Mouse (Mus musculus) adrenal gland, postnatal 25 days (tissue): ENCODE measurements at regions not wholly inside any gene's neighbourhood (a gene's known extent, or its start where the extent isn't known, plus 50 kb on each side); places are given as distances from the start of the nearest gene placed in this dataset.

ENCODE experiments used
- DNase-seq: peaks from one replicate; pipeline ENCODE4 v3.0.0; 2021; ENCODE audit warnings: mixed read lengths

DNA sequence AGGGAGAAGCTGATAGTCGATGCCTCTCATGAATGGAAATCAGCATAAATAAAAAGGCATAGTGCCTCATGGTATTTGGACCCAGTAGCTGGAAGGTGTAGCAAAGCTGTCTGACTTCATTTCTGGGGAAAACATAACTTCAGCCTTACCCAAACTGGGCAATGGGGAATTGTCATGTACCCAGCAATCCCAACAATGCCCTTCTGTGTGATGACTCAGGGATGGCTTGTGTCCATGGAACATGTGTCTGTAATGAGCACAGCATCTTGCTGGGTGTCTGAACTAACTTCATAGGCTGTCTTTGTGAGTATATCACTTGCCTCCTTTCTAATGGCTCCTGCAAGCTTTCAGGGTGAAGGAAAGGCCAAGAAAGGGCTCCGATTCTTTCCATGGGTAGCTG is 140.3 kb downstream of the Bod1 start:
- DNase-seq: no peak

DNA sequence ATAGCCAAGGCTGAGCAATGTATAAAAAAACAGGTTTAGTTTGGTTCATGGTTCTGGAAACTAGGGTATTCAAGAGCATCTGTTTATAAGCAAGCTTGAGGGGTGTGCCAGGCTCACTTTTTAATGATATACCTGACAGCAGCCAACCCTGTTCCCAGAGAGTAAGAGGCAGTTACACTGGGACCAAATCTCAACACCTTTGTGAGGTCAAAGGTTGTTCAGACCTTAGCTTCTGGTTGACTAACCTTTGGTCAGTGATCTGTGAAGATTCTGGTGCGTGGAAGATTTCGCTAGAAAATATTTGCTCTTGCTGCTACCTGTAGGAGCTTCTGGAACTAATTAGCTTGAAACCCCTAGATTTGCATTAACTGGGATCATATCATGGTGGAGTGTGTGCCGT is 140.8 kb downstream of the Bod1 start:
- no peak for DNase-seq

DNA sequence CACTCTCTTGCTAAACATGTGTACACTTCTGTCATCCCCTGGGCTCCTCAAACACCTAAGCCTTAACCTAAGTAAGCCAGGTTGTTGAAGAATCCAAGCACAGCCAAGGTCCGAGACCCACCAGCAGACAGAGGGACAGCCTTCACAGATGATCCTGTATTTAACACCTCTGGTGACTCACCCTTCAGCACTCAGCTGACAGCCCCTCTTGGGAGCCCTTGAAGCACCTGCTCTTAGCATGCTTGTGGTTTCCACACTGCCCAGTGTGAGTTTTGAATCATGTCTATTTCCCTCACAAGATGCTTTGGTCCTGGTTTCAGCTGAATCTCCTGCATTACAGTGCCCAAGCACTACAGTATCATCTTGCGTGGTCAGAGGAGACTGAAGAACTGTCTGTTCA is 142.0 kb downstream of the Bod1 start:
- DNase-seq: no peak

DNA sequence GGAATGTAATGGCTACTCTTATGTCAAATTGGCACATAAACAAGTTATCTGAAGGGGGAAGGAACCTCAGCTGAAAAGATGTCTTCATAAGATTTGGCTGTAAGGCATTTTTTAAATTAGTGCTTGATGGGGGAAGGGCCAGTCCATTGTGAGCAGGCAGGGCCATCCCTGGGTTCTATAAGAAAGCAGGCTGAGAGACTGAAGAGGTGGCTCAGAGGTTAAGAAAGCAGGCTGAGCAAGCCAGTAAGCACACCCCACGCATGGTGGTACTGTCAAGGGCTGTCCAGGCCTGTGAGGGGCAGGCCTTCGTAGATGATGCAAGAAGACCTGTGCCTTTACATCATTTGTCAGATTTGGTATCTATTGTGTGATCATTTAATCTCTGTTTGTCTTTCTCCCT is 147.0 kb downstream of the Bod1 start:
- DNase-seq: no peak

DNA sequence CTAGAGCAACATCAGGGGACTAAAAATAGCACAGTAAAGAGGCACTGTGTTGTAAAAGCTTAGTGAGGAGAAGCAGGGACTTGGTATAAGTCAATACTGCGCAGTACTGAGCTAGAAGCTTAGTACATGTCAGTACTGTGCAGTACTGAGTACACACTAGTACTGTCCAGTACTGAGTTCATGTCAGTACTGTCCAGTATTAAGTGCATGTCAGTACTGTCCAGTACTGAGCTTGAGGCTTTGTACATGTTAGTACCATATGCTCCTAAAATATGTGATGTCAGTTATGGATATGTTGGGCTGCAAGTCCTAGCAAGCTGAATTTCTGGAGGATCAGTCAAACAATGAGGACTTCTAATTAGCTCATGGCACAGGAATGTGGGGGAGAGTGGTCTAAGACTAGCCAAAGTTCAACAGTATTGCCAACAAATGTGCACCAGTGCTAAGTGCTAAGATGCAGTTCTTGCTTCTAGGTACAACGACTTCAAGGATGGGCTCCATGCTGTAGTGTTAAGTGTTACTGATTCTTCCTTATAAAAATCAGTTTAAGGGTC is 147.5 kb downstream of the Bod1 start:
- no peak for DNase-seq

DNA sequence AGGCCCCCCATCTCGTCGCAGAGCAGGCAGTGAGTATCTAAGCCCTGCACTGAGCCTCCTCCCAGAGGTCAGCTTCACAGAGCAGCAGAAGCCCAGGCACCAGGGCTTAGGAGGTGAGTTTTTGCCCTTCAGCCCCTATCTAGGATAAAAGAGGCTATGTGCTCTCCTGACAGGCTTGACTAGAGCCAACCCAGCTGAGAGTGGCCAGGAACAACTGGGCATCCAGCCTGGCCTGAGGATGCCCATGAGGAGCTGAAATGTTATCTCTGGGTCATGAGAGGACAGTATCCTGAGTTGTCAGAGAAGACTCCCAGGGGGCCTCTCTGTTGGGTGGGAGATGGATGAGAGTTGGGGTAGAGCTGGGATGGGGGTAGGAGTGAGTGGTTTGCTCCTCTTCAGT is 149.6 kb downstream of the Bod1 start:
- DNase-seq: no peak

DNA sequence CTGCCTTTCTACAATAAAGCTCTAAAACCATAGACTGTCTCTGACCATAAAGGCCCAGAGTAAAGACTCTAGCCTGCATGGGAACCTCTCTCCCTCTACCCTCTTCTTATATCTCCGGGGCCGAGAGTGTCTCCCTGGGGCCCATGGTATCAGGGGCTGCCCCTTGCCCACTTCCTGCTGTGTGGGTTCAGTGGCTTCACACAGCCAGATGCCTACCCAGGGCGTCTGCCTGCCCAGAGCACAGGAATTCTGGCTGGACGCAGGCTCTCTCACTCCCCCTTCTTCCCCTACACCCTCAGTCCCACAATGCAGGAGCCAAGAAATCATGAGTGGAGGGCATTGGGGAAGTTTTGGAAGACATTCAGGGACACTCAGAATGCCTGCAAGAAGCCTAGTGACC is 150.8 kb downstream of the Bod1 start:
- no peak for DNase-seq

DNA sequence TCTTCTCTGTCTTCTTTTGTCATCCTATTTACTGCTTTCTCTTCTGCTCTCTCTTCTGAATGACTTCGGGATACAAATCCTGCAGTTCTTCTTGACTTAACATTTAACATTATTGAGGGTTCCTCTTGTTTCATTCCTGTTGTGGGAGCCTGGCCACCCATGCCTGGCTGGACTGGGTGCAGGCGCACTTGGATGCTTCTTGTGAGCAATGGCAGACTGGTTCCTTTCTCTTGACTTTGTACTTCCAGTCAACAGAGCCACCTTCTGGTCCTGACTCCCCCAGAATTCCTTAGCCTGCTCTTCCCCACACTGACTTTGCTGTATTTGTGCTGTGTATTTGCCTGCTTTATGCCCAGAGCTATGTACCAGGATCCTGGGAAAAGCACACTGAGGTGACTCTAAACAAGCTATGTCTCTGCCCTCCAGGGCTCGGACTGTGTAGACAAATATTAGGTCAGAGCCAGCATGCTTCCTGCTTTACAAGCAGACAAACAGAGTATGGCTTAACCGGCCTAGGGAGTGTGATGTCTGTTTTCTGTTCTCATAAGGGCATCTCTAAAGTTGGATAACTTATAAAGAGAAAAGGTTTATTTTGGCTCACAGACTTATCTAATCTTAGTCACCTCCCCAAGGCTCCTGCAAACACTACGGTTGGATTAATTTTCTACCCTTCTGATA is 133.5 kb upstream of the Stc2 start:
- DNase-seq: no peak

DNA sequence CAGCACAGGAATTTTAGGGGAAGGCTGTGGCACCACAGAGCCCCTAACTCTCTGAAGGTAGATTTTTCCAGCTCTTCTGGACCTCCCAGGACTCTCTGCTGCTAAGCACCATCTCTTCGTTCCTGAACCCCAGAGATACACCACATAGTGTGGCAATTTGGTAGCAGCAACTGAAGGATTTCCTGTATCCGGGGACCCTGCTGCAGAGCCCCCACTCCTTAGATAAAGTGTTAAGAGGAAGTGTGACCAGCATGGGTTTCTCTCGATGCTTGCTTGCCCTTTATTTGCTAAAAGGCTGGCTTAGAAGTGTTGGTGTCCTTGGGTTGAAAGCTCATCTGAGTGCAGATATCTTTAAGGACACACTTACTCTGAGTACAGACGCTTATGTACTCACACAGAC is 115.6 kb upstream of the Stc2 start:
- no peak for DNase-seq

DNA sequence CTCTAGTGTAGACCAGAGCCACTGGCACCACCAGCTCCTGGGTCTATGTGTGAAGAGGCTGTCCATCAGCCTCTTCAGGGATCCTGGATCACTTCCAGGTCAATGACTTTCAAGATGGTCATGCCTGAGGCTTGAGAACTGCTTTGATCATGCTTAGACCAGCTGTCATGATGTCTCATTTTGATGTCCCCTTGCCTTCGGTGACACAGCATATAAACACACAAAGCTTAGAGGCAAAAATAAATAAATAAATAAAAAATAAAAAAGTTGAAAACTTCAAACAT is 111.1 kb upstream of the Stc2 start:
- no peak for DNase-seq

DNA sequence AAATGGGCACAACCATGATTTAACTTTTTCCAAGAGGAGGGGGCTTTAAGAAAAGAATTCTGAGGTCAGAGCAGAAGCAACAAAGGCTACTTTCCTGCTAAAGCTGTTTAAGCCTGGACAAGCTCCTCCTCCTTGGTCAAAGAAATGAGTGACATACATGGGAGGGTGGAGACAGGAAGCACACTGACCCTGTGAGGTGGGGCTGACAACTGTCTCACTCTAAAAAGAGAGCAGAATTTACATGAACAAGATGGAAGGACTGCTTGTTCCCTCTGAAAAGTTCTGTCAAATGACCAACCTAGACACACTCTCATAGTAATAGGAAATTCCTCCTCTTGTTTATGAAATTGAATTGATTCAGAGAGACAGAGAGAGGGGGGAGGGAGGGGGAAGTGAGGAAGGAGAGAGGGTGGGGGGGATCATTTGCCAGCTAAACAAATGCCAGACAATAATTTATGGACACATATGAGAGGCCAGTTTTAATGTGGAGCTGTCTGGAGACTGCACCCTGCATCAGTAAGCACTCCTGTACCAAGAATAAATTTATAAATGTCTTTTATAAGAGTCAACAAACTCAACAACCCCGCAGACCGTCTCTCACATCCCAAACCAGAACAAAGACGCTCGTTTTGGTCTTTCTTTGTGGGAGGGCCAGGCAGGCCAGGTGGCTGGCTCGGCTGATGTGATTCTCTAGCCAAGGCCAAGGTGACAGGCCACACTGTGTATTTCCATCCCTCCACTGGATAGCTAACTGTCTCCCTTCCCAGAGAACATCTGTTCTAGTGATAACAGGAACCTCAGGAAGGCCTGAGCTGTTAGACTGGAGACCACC is 110.6 kb upstream of the Stc2 start:
- no peak for DNase-seq

DNA sequence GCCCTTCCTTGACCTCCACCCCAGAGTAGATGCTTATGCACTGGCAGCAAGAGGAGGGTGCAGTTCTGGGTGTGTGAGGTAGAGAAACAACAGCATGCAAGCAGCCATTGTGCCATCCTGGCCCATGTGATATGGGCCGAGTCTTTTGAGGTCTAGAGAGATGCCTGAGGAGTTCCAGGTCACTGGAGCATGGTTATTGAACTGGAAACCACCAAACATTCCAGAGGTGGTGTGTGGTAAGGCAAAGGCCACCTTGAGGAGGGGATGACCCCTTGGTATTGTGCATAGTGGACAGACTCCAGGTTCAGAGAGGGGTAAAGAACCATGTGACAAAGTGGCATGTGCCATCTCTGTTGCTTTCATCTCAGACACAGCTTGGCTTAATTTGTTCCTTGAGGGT is 107.9 kb upstream of the Stc2 start:
- no peak for DNase-seq

DNA sequence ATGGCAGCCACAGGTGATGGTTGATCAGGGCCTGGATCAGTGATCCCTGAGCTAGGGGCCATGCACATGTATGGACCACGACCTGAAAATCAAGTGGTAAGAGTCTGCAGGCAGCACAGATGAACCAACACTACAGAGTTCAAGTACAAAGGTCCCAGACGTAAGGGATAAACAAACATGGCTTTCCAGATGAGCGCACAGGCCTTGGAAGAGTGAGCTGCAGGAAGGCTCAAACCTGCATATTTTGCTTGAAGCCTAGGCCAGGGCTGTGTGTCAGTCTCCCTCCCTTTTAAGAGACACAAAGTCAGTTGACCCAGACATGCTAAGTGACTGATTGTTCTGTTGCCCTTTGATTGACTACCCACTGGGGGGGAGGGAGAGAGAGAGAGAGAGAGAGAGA is 107.2 kb upstream of the Stc2 start:
- DNase-seq: no peak

DNA sequence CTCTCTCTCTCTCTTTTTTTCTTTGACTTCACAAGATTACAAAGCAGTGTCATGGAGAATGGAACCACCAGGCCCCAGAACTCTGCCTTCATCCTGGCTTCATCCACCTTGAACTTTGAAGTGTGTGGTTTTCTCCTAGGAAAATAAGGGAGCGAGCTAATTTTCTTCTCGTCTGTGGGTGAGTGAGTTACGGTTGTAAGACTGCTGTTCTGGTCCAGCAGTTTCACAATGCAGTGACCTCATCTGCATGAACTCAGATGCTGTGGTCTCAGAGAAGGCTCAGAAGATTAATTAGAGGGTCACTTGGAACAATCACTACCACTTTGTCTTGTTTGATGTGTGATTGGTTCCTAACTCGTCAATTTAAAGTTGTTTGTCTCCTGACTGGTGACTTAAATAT is 103.1 kb upstream of the Stc2 start:
- no peak for DNase-seq

DNA sequence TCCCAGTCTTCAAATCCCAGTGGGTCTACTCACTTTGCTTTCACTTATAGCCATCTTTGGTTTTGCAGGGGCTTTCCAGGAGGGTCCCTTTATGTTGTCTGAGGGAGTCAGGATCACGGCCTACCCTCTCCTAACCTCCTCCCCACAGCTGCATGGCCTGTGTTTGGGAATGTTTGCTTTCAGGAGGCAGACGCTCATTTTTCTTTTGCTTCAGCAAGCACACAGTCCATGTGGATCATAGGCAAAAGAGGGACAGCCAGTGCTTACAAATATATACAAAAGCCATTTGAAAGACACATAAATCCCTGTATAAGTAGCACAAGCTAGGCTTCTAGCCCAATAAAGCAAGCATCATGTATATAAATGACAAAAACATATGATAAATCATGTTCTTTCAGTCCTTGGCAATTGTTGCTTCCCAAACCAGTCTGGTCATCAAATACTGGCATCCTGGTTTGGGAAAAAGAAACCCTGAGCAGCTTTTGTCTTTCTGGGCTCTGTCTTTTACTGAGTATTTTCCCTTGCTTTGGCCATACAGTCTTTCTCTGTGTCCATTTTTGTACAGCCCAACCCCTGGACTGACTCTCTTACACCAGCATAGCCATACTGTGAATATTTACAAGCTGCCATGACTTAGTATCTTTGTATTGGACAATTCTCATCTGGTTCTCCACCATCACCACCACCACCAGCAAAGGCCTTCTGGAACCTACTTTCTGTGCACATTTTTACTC is 101.0 kb upstream of the Stc2 start:
- DNase-seq: no peak

DNA sequence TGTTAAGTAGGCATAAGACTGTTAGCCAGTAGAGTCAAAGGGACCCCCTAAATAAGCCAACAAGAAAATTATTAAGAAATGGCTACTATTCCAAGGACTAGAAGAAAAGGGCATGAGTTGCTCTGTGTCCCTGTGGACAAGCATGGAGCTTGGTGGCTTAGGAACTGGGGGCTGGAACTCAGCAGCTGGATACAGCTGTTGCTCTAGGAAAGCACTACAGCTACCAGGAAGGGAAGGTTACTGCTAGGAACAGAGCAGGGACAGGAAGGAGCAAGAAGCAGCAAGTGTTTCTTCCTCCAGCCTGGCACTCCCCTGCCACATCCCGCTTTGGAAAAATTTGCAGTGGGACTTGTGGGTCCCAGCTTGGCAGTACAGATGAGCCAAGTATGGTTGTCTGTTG is 95.0 kb upstream of the Stc2 start:
- DNase-seq: no peak

DNA sequence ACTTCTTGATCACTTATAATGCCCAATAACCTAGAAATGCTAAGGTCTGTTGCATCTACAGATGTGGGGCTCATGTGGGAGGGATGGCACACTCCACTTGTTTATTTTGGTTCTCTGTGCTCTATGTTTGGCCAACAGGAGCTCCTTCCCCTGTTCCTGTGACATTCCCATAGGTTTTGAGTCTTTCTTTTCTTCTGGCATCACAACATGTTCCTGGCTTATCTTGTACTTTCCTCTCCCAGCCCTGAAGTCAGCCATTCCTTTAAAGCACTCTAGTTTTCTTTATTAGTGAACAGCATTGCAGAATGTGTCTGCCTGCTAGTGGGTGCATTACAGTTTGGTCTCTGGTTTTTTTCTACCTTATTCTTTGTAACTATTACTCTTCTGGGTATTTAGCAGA is 92.6 kb upstream of the Stc2 start:
- no peak for DNase-seq

DNA sequence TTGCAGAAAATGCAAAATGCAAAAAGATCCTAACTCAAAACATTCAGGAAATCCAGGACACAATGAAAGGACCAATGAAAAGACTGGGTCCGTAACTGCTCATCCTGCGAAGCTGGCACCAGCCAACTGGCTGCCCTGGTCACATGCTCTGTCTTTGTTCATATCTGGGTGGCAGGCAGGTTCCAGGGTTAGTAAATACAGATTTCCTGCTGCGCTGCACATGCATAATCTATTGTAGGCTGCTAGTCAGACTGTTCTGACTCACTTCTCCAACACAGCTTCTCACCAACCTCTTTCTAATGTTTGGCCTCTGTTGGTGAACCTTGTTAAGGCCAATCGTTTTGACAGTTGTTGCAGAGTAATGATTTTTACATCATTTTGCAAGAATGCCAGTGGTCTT is 92.0 kb upstream of the Stc2 start:
- DNase-seq: no peak

DNA sequence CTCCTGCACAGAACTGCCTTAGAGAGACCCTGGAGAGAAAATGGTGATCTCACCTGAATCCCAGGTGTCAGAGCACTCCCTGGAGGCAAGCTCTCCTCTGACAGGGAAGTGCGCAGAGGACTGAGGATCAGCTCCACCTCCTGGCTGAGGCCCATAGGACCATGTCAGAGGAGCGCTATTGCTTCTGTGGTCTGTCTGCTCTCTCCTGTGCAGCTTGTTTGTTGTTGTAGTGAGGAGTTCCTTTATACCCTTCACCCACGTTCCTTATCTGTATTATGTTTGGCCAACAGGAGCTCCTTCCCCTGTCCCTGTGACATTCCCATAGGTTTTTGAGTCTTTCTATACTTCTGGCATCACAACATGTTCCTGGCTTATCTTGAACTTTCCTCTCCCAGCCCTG is 91.5 kb upstream of the Stc2 start:
- DNase-seq: no peak

DNA sequence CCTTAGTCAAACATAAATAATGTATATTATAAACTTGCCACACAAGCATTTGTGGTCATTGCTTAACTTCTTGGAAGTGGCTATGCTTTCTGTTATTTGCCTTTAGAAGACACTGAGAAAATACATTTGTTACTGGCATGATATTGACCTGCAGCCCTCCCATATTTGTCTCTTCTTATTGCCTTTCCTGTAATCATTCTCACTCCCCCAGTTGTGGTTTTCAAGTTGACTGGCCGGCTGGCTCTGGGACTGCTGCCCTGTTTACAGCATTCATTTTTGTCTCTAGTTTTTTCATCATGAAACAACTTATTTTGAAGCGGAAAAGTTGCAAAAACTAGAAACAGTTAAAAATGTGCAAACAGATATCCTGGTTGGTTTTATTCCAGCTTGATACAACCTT is 57.5 kb upstream of the Stc2 start:
- DNase-seq: no peak
